Mouse (Mus musculus): ENCODE measurements around the gene Ptpn6. TPM values are rescaled to one million over a fixed set of nuclear protein-coding genes. Genes with fewer than 3 reads are reported as not detected.

Gene Ptpn6
- polyA plus RNA-seq (2015; fragmentation: Nextera tagmentation; extraction: Ambion mirVana) = 4.8 and 4.9 TPM in 2 replicates

DNA sequence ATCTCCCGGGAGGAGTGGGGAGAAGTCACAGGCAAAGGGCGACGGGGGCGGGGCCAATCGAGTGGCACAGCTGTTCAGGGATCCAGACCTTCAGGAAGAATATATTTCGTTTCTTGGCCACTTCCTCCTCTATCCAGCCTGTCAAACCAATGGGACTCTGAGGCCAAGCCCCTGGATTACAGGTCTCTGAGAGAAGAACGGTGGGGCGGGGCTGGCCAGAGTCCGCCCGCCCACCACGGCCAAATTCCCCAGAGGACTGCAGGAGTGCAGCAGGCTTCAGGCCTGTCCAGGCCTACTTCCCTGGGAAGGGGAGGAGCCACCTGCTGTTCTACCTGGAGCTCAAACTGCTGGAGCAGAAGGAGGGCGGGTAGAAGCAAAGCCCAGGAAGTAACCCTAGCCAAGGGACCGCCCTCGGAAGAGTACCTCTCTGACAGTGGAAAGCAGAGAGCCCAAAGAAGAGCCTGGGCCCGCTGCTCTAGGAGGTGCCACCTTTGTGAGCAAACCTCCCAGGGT, at the start of gene Ptpn6:
TSS of gene Ptpn6 (minus strand) at position 204 of the 513 bp plus-strand sequence.
- H3K4me1 ChIP-seq (ENCODE audit: control insufficient read depth, insufficient read depth, low read depth, low read length) = peaks cover 22% of the 10 kb centered on the region
- no peak within 1 kb of the TSS for H3K4me2 ChIP-seq (ENCODE audit: low read length)
- H3K4me3 ChIP-seq (ENCODE audit: low read length) = no peak within 1 kb of the TSS
- H3K9ac ChIP-seq (ENCODE audit: low read depth, low read length) = no peak within 1 kb of the TSS
- 34% methylated on average over 15 of the region's 15 CpGs for WGBS
- peaks cover 8% of the 10 kb centered on the region; the same call in 1 of the 2 replicates for H3K36me3 ChIP-seq (ENCODE audit: control insufficient read depth, insufficient read depth, low read length)
- no peaks in the 10 kb centered on the region for H3K27me3 ChIP-seq (replicated peaks; ENCODE audit: control insufficient read depth, insufficient read depth, low read length)
- H3K9me3 ChIP-seq (ENCODE audit: control insufficient read depth, low read length) = no peaks in the 10 kb centered on the region
- ATAC-seq = no peak
- peak within 1 kb of the TSS; percentile 15 for H3K27ac ChIP-seq (ENCODE audit: low read depth, low read length)

DNA sequence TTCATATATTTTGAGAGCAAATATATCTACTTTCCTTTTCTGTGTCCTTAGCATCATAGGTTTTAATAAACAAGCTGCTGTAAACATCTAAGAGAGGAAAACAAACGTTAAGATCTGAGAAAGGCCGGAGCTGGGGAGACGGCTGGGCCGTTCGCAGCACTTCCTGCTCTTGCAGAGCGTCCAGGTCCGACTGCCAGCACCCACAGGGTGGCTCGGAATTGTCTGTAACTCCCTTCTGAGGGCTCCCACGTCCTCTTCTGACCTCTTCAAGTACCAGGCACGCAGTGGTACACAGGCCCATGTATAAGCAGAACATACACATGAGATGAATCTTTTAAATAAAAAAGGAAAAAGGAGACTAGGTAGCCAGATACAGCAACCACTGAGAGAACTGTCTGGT, 49.2 kb upstream of the Ptpn6 start:
- WGBS = 79% methylated on average over 10 of the region's 10 CpGs

DNA sequence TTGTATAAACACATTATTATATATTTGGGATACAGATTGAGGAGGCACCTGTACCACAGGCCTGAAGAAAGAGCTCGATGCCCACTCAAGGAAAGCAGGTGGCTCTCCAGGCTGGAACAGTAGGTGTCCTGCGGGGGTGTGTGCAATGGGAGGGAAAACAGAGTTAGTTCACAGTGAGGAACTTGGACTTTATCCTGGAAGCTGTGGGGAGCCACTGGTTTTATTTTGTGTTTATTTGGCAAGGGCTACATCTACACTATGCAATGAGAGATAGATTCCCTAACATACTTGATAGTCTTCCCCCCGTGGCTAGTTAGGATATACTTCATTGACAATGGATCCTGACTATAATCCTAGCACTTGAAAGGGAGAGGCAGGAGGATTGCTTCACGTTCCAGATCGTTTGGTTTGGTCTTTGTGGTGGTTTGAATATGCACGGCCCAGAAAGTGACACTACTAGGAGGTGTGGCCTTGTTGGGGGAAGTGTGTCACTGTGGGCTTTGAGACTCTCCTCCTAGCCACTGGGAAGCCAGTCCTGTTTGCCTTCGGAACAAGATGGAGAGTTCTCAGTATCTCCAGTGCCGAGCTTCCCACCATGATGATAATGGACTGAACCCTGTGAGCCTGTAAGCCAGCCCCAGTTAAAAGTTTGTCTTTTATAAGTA, 48.4 kb upstream of the Ptpn6 start:
- Histone ChIP-seq H3K9ac (ENCODE audit: low read depth, low read length) (no peak overlapping the region), H3K27me3 (replicated peaks; ENCODE audit: control insufficient read depth, insufficient read depth, low read length) (no peaks in the 10 kb centered on the region), H3K4me2 (ENCODE audit: low read length) (no peak overlapping the region), H3K4me3 (ENCODE audit: low read length) (no peak overlapping the region), H3K36me3 (ENCODE audit: control insufficient read depth, insufficient read depth, low read length) (no peaks in the 10 kb centered on the region), H3K27ac (ENCODE audit: low read depth, low read length) (no peak overlapping the region), H3K4me1 (ENCODE audit: control insufficient read depth, insufficient read depth, low read depth, low read length) (no peaks in the 10 kb centered on the region; the same call in 1 of the 2 replicates), H3K9me3 (ENCODE audit: control insufficient read depth, low read length) (no peaks in the 10 kb centered on the region)
- no peak for ATAC-seq
- 46% methylated on average over 8 of the region's 8 CpGs for WGBS

More for the DNA sequence above, 49.2 kb upstream of the Ptpn6 start:
- H3K4me3 ChIP-seq (ENCODE audit: low read length) = no peak overlapping the region
- no peaks in the 10 kb centered on the region for H3K36me3 ChIP-seq (ENCODE audit: control insufficient read depth, insufficient read depth, low read length)
- no peak overlapping the region for H3K9ac ChIP-seq (ENCODE audit: low read depth, low read length)
- no peaks in the 10 kb centered on the region for H3K27me3 ChIP-seq (replicated peaks; ENCODE audit: control insufficient read depth, insufficient read depth, low read length)
- H3K4me2 ChIP-seq (ENCODE audit: low read length) = no peak overlapping the region
- no peaks in the 10 kb centered on the region for H3K9me3 ChIP-seq (ENCODE audit: control insufficient read depth, low read length)
- H3K4me1 ChIP-seq (ENCODE audit: control insufficient read depth, insufficient read depth, low read depth, low read length) = no peaks in the 10 kb centered on the region; the same call in 1 of the 2 replicates
- no peak for ATAC-seq
- no peak overlapping the region for H3K27ac ChIP-seq (ENCODE audit: low read depth, low read length)

DNA sequence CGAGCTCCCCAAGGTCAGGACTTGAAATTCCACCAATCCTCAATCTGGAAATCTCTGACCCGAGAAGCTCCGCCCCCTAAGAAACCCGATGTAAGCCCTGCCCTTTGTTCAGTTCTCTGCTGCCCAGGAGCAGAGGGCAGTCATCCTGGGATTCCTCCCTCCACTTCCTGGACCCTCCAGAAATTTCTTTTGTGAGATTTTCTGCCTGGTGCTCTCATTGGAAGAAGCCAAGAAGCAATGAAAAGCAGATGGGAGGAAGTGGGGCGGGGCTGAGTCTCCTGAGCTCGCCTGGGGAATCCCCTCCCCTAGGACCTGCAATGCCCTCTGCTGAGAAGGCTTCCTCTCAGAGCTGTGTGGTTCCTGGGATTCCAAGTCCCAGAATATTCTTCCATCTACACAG, 43.9 kb upstream of the Ptpn6 start:
- no peak for ATAC-seq
- Histone ChIP-seq H3K27ac (ENCODE audit: low read depth, low read length) (no peak overlapping the region), H3K27me3 (replicated peaks; ENCODE audit: control insufficient read depth, insufficient read depth, low read length) (no peaks in the 10 kb centered on the region), H3K4me2 (ENCODE audit: low read length) (no peak overlapping the region), H3K4me1 (ENCODE audit: control insufficient read depth, insufficient read depth, low read depth, low read length) (peaks cover 8% of the 10 kb centered on the region), H3K9me3 (ENCODE audit: control insufficient read depth, low read length) (no peaks in the 10 kb centered on the region), H3K4me3 (ENCODE audit: low read length) (no peak overlapping the region), H3K9ac (ENCODE audit: low read depth, low read length) (no peak overlapping the region), H3K36me3 (ENCODE audit: control insufficient read depth, insufficient read depth, low read length) (no peaks in the 10 kb centered on the region)
- WGBS = 15% methylated on average over 6 of the region's 6 CpGs

DNA sequence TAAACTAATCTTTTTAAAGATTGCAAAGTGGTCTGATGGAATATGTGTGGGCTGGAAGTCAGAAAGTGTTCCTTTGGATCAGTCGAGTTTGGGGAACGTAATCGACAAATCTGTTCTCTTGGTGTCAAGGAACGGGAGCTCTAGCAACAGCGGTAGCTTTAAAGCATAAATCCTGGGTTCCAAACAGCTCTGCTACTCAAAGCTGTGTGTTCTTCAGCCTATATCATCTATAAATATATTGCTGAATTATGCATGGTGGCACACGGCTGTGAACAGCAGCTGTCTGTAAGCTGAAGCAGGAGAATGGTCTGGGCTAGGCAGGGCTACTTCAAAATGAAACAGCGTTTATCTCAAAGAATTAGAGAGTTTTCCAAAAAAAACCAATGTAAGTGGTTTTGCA, 42.4 kb upstream of the Ptpn6 start:
- Histone ChIP-seq H3K4me3 (ENCODE audit: low read length) (no peak overlapping the region), H3K9me3 (ENCODE audit: control insufficient read depth, low read length) (no peaks in the 10 kb centered on the region), H3K4me2 (ENCODE audit: low read length) (no peak overlapping the region), H3K9ac (ENCODE audit: low read depth, low read length) (no peak overlapping the region), H3K27me3 (replicated peaks; ENCODE audit: control insufficient read depth, insufficient read depth, low read length) (no peaks in the 10 kb centered on the region), H3K36me3 (ENCODE audit: control insufficient read depth, insufficient read depth, low read length) (no peaks in the 10 kb centered on the region), H3K4me1 (ENCODE audit: control insufficient read depth, insufficient read depth, low read depth, low read length) (peaks cover 8% of the 10 kb centered on the region), H3K27ac (ENCODE audit: low read depth, low read length) (no peak overlapping the region)
- WGBS = 87% methylated on average over 7 of the region's 7 CpGs
- ATAC-seq = no peak

DNA sequence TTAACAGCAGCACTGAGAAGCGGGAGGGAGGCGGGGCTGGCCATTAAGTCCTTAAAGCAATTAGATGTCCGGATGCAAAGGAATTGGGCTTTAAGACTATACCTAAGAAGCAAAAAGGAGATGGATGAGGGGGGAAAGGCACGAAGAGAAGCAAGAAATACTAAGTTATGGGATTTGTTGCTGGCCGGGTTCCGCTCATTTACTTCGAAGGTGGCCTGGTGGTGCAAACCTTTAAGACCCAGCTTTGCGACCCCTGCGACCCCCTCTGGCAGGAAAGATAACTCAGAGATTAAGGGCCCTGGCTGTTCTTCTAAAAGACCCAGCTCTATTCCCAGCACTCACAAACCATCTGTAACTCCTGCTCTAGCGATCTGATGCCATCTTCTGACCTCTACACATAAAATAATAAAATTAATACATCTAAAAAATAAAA, 41.5 kb upstream of the Ptpn6 start:
- H3K9ac ChIP-seq (ENCODE audit: low read depth, low read length) = peak overlapping the region; percentile 39; the same call in 1 of the 2 replicates
- 4% methylated on average over 10 of the region's 10 CpGs for WGBS
- peak overlapping the region; percentile 40 for H3K4me3 ChIP-seq (ENCODE audit: low read length)
- peaks cover 8% of the 10 kb centered on the region for H3K4me1 ChIP-seq (ENCODE audit: control insufficient read depth, insufficient read depth, low read depth, low read length)
- H3K4me2 ChIP-seq (ENCODE audit: low read length) = peak overlapping the region; percentile 62
- H3K9me3 ChIP-seq (ENCODE audit: control insufficient read depth, low read length) = no peaks in the 10 kb centered on the region
- no peaks in the 10 kb centered on the region for H3K27me3 ChIP-seq (replicated peaks; ENCODE audit: control insufficient read depth, insufficient read depth, low read length)
- peak; percentile 60; the same call in 1 of the 2 replicates for ATAC-seq
- no peak overlapping the region for H3K27ac ChIP-seq (ENCODE audit: low read depth, low read length)
- H3K36me3 ChIP-seq (ENCODE audit: control insufficient read depth, insufficient read depth, low read length) = no peaks in the 10 kb centered on the region

DNA sequence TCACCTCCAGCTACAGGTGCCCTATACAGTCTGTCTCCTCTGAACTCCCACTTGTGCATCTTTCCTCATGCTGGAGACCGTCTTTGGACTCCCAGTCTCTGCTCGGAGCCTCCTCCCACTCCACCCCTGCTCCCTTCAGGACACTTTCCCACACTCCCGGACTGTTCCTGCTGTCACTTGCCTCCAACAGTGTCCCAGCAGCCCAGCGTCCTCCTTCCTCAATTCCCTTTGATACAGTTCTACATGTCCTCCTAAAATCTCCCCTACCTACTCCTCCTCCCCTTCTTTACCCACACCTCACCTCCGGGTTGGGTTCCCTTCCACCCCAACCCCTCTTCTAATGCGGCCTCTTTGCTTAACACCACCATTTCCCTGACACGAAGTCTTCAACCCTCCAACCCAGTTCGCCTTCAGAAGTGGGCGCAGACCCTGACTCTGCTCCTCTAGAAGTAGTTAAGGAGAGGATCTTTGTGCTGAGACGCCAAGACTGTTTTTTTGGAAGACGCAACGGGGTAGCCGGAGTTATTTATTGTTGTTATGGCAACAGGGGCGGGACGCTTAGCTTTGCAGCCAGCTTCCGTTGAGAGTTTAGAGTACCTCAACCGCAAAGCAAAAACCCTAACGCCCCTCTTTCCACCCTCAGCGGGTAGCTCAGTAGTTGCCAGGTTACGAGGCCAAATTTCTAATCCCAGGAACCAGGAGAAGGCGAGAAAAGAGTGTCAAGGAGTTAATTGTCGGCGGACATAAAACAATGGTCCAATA, 40.9 kb upstream of the Ptpn6 start, which contains the start of gene Lrrc23:
TSS of gene Lrrc23 (minus strand) at position 506 of the 762 bp plus-strand sequence.
- Histone ChIP-seq H3K4me1 (ENCODE audit: control insufficient read depth, insufficient read depth, low read depth, low read length) (peaks cover 8% of the 10 kb centered on the region), H3K9ac (ENCODE audit: low read depth, low read length) (peak within 1 kb of the TSS; percentile 39; the same call in 1 of the 2 replicates), H3K4me3 (ENCODE audit: low read length) (peak within 1 kb of the TSS; percentile 40), H3K9me3 (ENCODE audit: control insufficient read depth, low read length) (no peaks in the 10 kb centered on the region), H3K4me2 (ENCODE audit: low read length) (peak within 1 kb of the TSS; percentile 62), H3K27ac (ENCODE audit: low read depth, low read length) (0 out of 2 replicates have a peak within 1 kb of the TSS, but pooled peaks have one; percentile 11), H3K36me3 (ENCODE audit: control insufficient read depth, insufficient read depth, low read length) (no peaks in the 10 kb centered on the region), H3K27me3 (replicated peaks; ENCODE audit: control insufficient read depth, insufficient read depth, low read length) (no peaks in the 10 kb centered on the region)
- ATAC-seq = peak; percentile 53
- 2% methylated on average over 23 of the region's 23 CpGs for WGBS

DNA sequence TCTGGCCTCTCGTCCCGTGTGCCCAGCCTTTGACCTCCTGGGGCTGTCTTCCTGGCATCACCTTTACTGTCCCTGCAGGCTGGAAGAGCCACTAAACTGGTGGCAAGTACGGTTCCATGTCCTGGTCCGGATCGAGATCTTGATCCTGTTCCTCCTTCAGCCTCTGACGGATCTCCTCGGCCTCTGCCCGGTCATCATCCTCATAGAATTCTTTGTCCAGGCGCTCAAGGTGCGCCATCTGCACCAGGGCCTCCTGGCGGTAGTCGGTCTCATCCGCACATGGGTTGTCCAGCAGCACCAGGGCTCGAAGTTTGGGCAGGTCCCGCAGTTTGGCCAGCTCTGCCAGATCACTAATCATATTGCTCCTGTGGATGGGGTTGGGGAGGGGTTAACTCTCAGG, 32.0 kb upstream of the Ptpn6 start:
- Histone ChIP-seq H3K9ac (ENCODE audit: low read depth, low read length) (no peak overlapping the region), H3K4me1 (ENCODE audit: control insufficient read depth, insufficient read depth, low read depth, low read length) (peaks cover 20% of the 10 kb centered on the region), H3K4me2 (ENCODE audit: low read length) (no peak overlapping the region), H3K27ac (ENCODE audit: low read depth, low read length) (no peak overlapping the region), H3K4me3 (ENCODE audit: low read length) (no peak overlapping the region), H3K36me3 (ENCODE audit: control insufficient read depth, insufficient read depth, low read length) (0 out of 2 replicates have a peak, but pooled peaks cover 2% of the 10 kb centered on the region), H3K27me3 (replicated peaks; ENCODE audit: control insufficient read depth, insufficient read depth, low read length) (no peaks in the 10 kb centered on the region), H3K9me3 (ENCODE audit: control insufficient read depth, low read length) (no peaks in the 10 kb centered on the region)
- WGBS = 86% methylated on average over 15 of the region's 15 CpGs
- ATAC-seq = no peak

DNA sequence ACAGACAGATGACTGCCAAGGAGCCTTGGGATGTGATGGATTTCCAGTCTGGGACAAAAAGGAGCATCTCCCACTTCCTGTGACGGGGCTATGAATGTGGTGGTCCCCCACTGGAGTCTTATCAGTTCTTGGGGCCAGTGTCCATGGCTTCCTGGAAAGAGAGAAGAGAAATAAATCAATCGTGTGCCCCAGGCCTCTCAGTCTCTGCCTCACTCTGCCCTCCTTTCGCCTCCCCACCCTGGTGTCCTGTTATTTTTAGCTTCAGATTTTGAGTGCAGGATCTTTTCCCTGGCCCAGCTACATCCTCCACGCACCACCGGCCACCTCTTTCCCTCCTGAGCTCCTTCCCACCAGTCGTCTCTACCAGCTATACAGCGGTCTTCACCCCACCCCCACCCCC, 31.5 kb upstream of the Ptpn6 start:
- no peak for ATAC-seq

More for the DNA sequence above, 31.5 kb upstream of the Ptpn6 start:
- peak overlapping the region; percentile 82 for H3K4me2 ChIP-seq (ENCODE audit: low read length)
- no peaks in the 10 kb centered on the region for H3K27me3 ChIP-seq (replicated peaks; ENCODE audit: control insufficient read depth, insufficient read depth, low read length)
- H3K4me1 ChIP-seq (ENCODE audit: control insufficient read depth, insufficient read depth, low read depth, low read length) = peaks cover 20% of the 10 kb centered on the region
- H3K4me3 ChIP-seq (ENCODE audit: low read length) = peak overlapping the region; percentile 63
- 55% methylated on average over 7 of the region's 7 CpGs for WGBS
- 0 out of 2 replicates have a peak, but pooled peaks cover 2% of the 10 kb centered on the region for H3K36me3 ChIP-seq (ENCODE audit: control insufficient read depth, insufficient read depth, low read length)
- H3K9ac ChIP-seq (ENCODE audit: low read depth, low read length) = peak overlapping the region; percentile 84
- H3K27ac ChIP-seq (ENCODE audit: low read depth, low read length) = peak overlapping the region; percentile 75
- H3K9me3 ChIP-seq (ENCODE audit: control insufficient read depth, low read length) = no peaks in the 10 kb centered on the region
